In genomic region chr11:117326140-117326725, GRCm38 (mm10) we compare ENCODE assay signal across 7 mouse cellular contexts.
DNase-seq lines count a peak whose midpoint lies in the region; ATAC-seq and TF ChIP-seq lines count a peak whose summit lies in the region.

No protein-coding gene starts in this region.

- intact Hi-C loops in left cerebral cortex, adult 2 months (cut with DNase I) = loop anchor here (5.0 kb wide), 1 partner anchor 59 kb away; no protein-coding TSS in a partner anchor
- intact Hi-C loops in left cerebral cortex, postnatal 4 days (cut with DNase I) = no loop called here

- peak in 1 of 2 experiments; percentile 71 for DNase-seq in left cerebral cortex, adult 2 months (ENCODE audit: extremely low spot score in 1 of 2, low spot score in 2 of 2)
- DNase-seq in left cerebral cortex, postnatal 4 days = no peak
- no peak for DNase-seq in heart, postnatal 0 days (ENCODE audit: low spot score)
- no peak for DNase-seq in layer of hippocampus, postnatal 36 days

- TF ChIP-seq CTCF in left cerebral cortex, adult 2 months (IDR thresholded peaks at IDR 0.05) = peak; percentile 32
- peak; percentile 10; the same call in 1 of the 2 replicates for TF ChIP-seq CTCF in bone marrow, adult 2 months (IDR thresholded peaks at IDR 0.05; ENCODE audit: control insufficient read depth, insufficient read depth, low read length)
- peak; percentile 16; the same call in 1 of the 2 replicates for TF ChIP-seq CTCF in heart, postnatal 0 days (IDR thresholded peaks at IDR 0.05; ENCODE audit: low read depth)

- H3K4me2 ChIP-seq in heart, postnatal 0 days (ENCODE audit: low read depth, low read length) = no peak overlapping the region; the same call in 1 of the 2 replicates

- H3K27ac ChIP-seq in left cerebral cortex, adult 2 months = peak overlapping the region; percentile 47; the same call in 1 of the 2 replicates
- H3K27ac ChIP-seq in bone marrow, adult 2 months (ENCODE audit: control insufficient read depth, insufficient read depth, low read depth, low read length, poor library complexity) = peak overlapping the region; percentile 81
- peak overlapping the region; percentile 53; the same call in 1 of the 2 replicates for H3K27ac ChIP-seq in heart, postnatal 0 days (ENCODE audit: low read depth)

- H3K9me3 ChIP-seq in heart, postnatal 0 days (replicated peaks; ENCODE audit: control insufficient read depth, low read length) = no peaks in the 10 kb centered on the region

- no peak for TF ChIP-seq EP300 in heart, postnatal 0 days (IDR thresholded peaks at IDR 0.05; ENCODE audit: low read depth)

- H3K4me1 ChIP-seq in bone marrow, adult 2 months (ENCODE audit: control insufficient read depth, insufficient read depth, low read length) = peaks cover 21% of the 10 kb centered on the region
- peaks cover 30% of the 10 kb centered on the region for H3K4me1 ChIP-seq in heart, postnatal 0 days (ENCODE audit: control insufficient read depth, insufficient read depth)

- no peak overlapping the region for H3K9ac ChIP-seq in heart, postnatal 0 days (replicated peaks; ENCODE audit: low read depth, low read length)

- no peak for ATAC-seq in heart, postnatal 0 days (ENCODE audit: insufficient read depth, low read depth)
- peak; percentile 46 for ATAC-seq in megakaryocyte progenitor cell, adult 5-6 weeks (replicated peaks; ENCODE audit: poor library complexity)
- no peak for ATAC-seq in cerebellum, adult (ENCODE audit: insufficient number of reproducible peaks, low FRiP score, low TSS enrichment)

- WGBS in bone marrow, adult 2 months = 25% methylated on average over 4 of the region's 4 CpGs
- 61% methylated on average over 4 of the region's 4 CpGs for WGBS in heart, postnatal 0 days

- no peak for TF ChIP-seq POLR2A in bone marrow, adult 2 months (IDR thresholded peaks at IDR 0.05; ENCODE audit: borderline replicate concordance, control insufficient read depth, low read depth, low read length)

- no peak overlapping the region for H3K4me3 ChIP-seq in left cerebral cortex, adult 2 months
- H3K4me3 ChIP-seq in bone marrow, adult 2 months (replicated peaks; ENCODE audit: control insufficient read depth, low read depth, low read length) = peak overlapping the region; percentile 48
- H3K4me3 ChIP-seq in heart, postnatal 0 days (ENCODE audit: low read depth, low read length) = no peak overlapping the region

- H3K36me3 ChIP-seq in heart, postnatal 0 days (replicated peaks; ENCODE audit: control insufficient read depth, insufficient read depth, low read length) = no peaks in the 10 kb centered on the region

- no peaks in the 10 kb centered on the region for H3K27me3 ChIP-seq in heart, postnatal 0 days (ENCODE audit: control insufficient read depth, insufficient read depth, low read length)
